Mouse (Mus musculus) ovary, postnatal 10 days (tissue): ENCODE results near the gene Trmt10a.
"Not testable (repeated sequence)": the region's sequence is repeated elsewhere in the genome, so short reads cannot be mapped to it uniquely, and the experiment has no call there.

Source experiments
- DNase-seq: peaks from one replicate; pipeline ENCODE4 v3.0.0; 2022; ENCODE audit warnings: low spot score

Trmt10a gene

GRCm38 (mm10) chr3:138134528-138134927 is 8.7 kb upstream of the Trmt10a start:
- DNase-seq = no peak

GRCm38 (mm10) chr3:138138146-138138545 is 5.1 kb upstream of the Trmt10a start:
- DNase-seq = not testable (repeated sequence)

GRCm38 (mm10) chr3:138139663-138140062 is 3.6 kb upstream of the Trmt10a start:
- DNase-seq = no peak

DNA sequence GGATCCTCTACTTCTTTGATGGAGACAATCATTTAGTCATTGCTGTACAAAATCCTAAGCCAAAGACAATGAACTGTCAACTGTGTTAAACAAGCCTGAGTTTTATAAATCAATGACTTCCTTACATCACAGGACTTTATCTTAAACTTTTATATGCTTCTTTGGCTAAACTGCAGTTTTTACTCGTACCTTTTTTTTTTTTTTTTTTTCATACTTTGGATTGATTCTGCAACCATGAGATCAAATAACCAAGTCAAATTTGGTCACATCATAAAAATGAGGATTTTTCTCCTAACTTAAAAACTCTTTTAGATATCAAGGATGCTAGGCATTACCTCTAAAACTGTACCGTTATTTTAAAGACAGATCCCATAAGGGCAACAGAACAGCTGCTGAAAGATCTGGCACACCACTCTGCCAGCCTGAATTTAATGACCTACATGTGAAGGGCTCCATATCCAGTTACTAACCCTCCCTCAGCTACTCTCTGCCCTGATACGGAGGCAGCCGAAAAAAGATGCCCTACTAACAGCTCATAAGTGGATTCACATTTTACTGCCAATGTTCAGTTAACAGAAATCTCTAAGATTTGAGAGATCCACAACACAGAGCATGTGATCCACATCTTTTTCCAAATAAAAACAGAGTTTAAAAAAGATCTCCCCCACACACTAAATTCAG is 1.1 kb upstream of the Trmt10a start:
- no peak for DNase-seq

- no peak for DNase-seq
These were observed 424 bp upstream of the Trmt10a start for GRCm38 (mm10) chr3:138142733-138143314.

GRCm38 (mm10) chr3:138144060-138144641 is 903 bp downstream of the Trmt10a start:
- no peak for DNase-seq

GRCm38 (mm10) chr3:138144642-138145171 is 1.5 kb downstream of the Trmt10a start, which contains the start of gene Mttp:
Mttp (minus strand) TSS chr3:138144968.
- DNase-seq = peak; percentile 39

DNA sequence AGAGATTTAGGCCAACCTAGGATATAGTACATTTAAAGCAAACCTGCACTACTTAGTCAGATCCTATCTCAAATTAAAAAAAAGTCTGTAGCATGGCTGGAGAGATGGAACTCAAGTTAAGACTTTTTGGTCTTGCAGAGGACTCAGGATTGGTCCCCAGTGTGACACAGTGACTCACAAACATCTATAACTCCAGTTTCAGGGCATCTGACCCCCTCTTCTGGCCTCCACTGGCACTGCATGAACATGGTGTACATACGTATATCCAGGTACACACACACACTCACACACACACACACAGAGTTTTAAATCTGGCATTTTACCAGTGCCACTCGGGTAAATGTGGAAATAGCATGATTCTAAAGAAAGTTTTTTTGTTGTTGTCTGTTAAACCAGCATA is 5.6 kb downstream of the Trmt10a start:
- DNase-seq = no peak

DNA sequence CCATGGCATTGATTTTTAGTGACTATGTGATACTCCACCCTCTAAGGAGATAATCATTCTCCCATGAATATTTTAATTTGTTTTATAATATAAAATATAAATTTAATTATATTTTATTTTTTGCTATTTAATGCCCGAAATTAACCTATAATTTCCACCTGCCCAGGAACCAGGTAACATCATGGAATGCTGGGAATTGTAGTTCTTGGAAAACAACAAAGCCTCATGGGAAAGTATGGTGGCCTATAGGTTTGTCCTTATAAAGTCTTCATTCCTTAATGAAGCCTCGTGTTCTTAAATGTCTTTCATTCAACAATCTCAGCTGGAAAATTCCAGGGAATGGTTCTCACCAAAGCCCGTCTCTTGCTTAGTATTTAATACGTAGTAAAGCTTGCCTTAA is 11.8 kb downstream of the Trmt10a start:
- no peak for DNase-seq

DNA sequence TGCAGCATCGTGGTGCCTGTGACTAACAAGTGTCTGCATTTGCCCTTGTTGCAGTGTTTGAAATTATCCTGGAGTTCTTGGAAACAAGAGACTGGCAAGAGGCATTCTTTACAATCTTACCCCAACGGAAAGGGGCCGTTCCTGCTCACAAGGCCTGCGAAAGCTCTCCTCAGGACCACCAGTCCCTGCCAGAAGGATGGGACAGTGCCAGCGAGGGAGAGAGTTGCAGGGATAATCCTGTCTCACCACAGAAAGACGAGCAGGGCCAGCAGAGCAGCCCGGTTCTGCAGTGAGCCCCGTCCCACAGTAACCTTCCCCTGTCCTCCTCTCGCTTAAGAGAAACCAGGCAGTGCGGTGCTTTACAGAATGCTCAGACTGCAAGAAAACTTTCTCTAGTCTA is 13.4 kb downstream of the Trmt10a start:
- no peak for DNase-seq

- no peak for DNase-seq
These were observed 18.4 kb downstream of the Trmt10a start for GRCm38 (mm10) chr3:138161623-138162022.

DNA sequence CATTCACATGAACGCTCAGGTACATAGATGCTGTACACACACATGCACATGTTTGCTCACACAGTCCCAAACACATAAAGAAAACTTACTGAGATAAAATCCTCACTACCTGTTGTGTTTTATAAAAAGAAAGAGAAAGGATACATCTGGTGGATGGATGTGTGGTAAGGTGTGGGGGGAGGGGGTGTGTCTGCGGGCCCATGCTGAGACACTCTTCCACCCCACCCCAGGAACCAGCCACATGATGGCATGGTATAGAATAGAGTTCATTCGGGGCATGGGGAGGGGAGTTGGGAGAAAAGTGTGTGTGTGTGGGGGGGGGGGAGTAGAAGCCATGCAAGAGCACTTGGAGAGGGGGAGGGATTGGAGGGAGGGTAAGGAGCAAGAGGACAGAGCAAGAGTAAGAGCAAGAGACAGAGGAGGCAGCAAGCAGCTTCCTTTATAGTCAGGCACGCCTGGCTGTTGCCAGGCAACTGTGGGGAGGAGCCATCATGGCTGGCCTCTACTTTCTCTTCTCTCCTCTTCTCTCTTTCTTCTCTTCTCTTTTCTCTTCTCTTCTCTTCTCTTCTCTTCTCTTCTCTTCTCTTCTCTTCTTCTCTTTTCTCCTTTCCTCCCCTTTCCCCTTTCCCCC is 19.4 kb downstream of the Trmt10a start:
- DNase-seq = no peak

- DNase-seq = no peak
These were observed 30.0 kb downstream of the Trmt10a start for GRCm38 (mm10) chr3:138173291-138173690.

DNA sequence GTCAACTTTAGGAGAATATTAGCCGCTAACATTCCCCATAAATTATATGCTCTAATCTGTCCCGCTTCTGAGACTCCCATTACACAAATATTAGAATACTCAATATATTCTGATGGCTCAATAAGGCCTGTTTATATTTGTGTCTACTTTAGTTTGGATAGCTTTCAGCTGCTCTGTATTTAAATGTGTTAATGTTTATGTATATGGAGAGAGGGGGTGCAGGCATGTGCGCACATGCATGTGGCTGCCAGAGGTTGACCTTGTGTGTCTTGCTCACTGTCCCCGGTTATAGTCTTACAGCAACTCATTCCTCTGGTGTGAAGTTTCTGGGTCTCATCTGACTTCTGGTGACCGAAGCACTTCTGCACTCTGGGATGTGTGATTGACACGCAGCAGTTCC is 32.3 kb downstream of the Trmt10a start:
- no peak for DNase-seq

DNA sequence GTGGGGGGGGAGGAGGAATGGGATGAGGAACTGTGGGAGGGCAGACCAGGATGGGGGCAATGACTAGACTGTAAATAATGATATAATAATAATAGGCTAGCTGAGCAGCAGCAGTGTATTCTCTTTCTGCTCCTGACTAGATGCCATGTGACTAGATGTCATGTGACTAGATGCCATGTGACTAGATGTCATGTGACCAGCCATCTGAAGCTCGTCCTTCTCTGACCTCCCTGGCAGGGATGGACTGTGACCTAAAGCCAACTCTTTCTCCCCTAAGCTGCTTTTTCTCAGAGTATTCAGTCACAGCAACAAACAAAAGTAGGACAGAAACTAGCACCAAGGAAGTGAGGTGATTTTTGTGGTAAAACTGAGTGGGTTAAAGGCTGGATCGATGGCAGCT is 38.8 kb downstream of the Trmt10a start:
- DNase-seq = no peak

GRCm38 (mm10) chr3:138183371-138183770 is 40.1 kb downstream of the Trmt10a start:
- DNase-seq = no peak

DNA sequence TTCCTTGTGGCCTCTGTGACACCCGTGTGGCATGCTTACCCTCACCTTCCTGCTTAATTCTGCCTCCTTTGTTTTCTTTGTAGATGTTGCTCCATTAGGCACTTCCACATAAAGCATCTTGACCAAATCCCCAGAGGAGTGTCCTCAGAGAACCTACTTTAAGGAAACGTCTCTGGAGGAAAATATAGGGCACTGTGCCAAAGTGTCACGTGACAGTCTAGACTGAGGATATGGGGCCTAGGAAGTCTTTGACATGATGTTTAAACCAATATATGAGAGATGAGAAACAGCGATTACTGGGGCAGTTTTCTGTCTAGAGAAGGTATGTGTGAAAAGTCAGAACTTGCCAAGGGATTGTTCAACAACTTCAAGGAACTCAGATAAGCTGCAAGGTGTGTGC is 42.0 kb downstream of the Trmt10a start:
- no peak for DNase-seq

DNA sequence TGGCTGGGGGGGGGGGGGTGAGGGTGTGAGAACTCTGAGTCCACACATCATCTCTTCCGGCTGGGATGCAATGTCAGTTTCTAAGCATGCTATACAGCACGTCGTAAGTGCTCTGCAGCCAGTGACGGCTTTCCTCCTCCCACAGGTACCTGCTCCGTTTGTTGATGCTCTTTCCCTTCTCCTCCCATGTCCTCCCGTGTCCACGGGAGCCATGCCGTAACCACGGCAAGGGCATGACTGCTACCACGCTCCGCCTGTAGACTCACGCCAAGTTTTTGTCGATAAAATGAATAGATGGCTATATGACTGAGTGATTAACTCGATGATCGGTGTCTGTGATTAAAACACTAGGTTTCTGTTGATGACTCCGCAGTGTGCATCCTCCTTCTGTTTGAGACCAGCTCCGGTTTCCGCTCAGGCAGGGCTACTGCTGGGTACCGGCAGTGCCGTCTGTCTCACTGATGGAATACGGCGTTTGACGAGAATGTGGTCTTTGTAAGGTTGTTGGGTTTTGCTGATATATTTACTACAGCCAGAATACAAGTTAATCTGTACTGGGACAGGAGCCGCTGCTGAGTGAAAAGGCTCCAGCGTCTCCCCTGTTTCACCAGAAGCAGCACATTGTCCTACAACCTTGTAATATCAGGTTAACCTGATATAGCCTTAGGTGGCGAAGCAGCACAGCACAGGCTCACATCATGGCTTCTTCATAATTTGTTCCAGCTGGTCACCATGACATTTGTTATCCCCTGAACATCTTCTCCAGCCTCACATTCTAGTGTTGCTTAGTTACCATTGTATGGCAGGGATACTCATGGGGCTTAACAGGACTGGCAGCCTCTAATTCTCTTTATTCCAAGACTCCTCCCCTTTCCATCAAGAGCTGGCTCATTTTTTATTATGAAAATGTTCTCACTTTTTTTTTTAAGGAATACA is 43.0 kb downstream of the Trmt10a start:
- no peak for DNase-seq

DNA sequence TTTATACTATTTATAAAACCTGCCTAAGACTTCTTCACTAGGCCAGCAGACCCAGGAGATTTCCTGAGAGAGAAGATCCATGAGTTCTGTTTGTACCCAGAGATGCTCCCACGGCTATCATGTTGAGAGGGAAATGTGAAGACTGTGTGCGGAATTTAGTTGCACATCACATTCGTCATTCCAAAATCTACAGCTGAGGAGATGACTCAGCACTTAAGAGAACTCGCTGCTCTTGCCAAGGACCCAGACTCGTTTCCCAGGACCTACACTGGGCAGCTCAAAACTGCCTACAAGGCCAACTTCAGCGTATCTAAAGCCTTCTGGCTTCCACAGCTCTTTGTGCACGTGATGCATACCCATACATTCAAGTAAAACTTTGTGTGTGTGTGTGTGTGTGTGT is 49.0 kb downstream of the Trmt10a start:
- no peak for DNase-seq

DNA sequence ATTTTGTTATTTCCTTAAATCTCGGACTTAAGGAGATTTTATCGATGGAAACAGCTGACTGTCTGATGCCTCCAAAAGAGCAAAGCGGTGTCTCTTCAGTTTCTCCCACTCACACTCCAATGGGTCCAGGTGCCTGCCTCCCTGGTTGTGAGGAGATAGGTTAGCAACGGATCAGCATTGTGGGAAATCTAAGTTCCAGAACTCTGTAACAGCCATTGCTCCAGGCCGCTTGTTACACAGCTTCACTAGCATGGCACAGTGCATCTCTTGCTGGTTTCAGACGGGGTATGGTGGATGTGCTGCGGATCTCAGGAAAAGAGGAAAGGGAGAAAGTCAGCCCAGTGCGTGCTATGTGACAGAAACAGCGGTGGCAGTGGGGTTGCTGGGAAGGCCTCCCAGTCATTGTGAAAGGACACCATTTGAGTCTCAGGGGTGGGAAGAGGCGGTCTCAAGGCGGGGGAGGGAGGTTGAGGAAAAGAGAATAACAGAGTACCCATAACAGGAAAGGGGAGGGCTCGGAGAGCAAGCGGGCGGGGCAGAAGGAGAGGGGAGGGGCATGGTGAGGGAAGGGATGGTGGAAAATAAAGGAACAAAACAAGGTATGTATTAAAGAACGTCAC is 50.5 kb downstream of the Trmt10a start, which contains the start of gene 4930579F01Rik:
Gene 4930579F01Rik (minus strand): TSS at position 143 of the 620 bp plus-strand sequence.
- DNase-seq = no peak

- no peak for DNase-seq
These were observed 53.8 kb downstream of the Trmt10a start for GRCm38 (mm10) chr3:138197093-138197492.
